Mouse (Mus musculus) hindbrain, embryonic 13.5 days (tissue): ENCODE data around the gene Hectd1. TPM values are rescaled to one million over a fixed set of nuclear protein-coding genes. Genes with fewer than 3 reads are reported as not detected.

Source experiments
- ATAC-seq: fragments of 200-750 bp; cut with Nextera tagmentation; 2 replicates; pipeline ENCODE4 v1.8.0; 2017; ENCODE audit warnings: moderate TSS enrichment; ENCODE audit not compliant: low FRiP score
- H3K27ac ChIP-seq: fragments of 300-500 bp; sonication (generic); 2 replicates; pipeline ENCODE4 v1.5.1; 2015; ENCODE audit warnings: inconsistent platforms, mild to moderate bottlenecking, moderate library complexity
- H3K27me3 ChIP-seq: fragments of 300-500 bp; sonication (generic); 2 replicates; pipeline ENCODE4 v1.6.1; 2015; ENCODE audit warnings: mild to moderate bottlenecking, inconsistent platforms
- H3K36me3 ChIP-seq: fragments of 300-500 bp; sonication (generic); 2 replicates; pipeline ENCODE4 v1.6.1; 2015; ENCODE audit warnings: mild to moderate bottlenecking, inconsistent platforms
- H3K4me1 ChIP-seq: fragments of 300-500 bp; sonication (generic); replicated peaks from 2 replicates; pipeline ENCODE4 v1.6.1; 2015; ENCODE audit warnings: inconsistent platforms
- H3K4me2 ChIP-seq: fragments of 300-500 bp; sonication (generic); 2 replicates; pipeline ENCODE4 v1.6.1; 2015; ENCODE audit warnings: inconsistent platforms, mild to moderate bottlenecking, moderate library complexity
- H3K4me3 ChIP-seq: fragments of 300-500 bp; sonication (generic); 2 replicates; pipeline ENCODE4 v1.5.1; 2015; ENCODE audit warnings: mild to moderate bottlenecking, inconsistent platforms
- H3K9ac ChIP-seq: fragments of 300-500 bp; sonication (generic); 2 replicates; pipeline ENCODE4 v1.6.1; 2015; ENCODE audit warnings: mild to moderate bottlenecking, inconsistent platforms
- H3K9me3 ChIP-seq: fragments of 300-500 bp; sonication (generic); 2 replicates; pipeline ENCODE4 v1.6.1; 2016; ENCODE audit warnings: inconsistent platforms
- WGBS: fragments of 180-500 bp; shearing (Covaris S2); methylation state at CpG from one replicate; pipeline ENCODE4 v1.1.7; 2015; 5-methylcytosine and 5-hydroxymethylcytosine counted together
- polyA plus RNA-seq: library from polyadenylated mRNA; unstranded; fragments of >200 nt; fragmentation: Nextera tagmentation; extraction: Ambion mirVana; gene quantifications from 2 replicates; pipeline ENCODE4 v1.2.1, GENCODE M21; 2015

The Hectd1 gene
- polyA plus RNA-seq, 1 experiment from 2014 or later: 38.9 TPM

DNA sequence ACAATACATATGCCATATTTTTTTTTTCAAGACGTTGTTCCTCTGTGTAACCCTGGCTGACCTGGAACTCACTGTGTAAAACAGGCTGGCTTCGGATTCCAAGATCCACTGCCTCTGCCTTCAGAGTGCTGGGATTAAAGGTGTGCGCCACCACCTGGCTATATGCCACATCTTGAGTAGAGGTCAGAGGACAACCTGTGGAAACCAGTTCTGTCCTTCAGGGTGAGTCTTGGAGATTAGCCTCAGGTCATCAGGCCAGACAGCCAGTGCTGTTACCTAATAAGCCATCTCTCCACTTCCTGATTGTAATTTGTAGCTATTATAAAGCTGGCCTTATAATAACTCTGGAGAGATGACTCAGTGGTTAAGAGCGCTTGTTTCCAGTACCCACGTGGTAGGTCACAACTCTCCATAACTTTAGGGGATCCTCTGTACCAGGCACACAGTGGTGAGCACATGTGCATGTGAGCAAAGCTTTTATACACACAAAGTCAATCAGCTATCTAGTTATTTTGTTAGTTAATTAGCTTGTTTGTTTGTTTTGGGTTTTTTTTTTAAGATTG, 122.6 kb downstream of the Hectd1 start:
- no peak overlapping the region for H3K4me2 ChIP-seq
- H3K27me3 ChIP-seq: no peaks in the 10 kb centered on the region
- no peak for ATAC-seq
- no peaks in the 10 kb centered on the region for H3K9me3 ChIP-seq
- H3K4me3 ChIP-seq: no peak overlapping the region
- H3K9ac ChIP-seq: no peak overlapping the region
- H3K4me1 ChIP-seq: no peaks in the 10 kb centered on the region
- H3K27ac ChIP-seq: no peak overlapping the region
- H3K36me3 ChIP-seq: no peaks in the 10 kb centered on the region
- WGBS: 92% methylated on average over 5 of the region's 5 CpGs

DNA sequence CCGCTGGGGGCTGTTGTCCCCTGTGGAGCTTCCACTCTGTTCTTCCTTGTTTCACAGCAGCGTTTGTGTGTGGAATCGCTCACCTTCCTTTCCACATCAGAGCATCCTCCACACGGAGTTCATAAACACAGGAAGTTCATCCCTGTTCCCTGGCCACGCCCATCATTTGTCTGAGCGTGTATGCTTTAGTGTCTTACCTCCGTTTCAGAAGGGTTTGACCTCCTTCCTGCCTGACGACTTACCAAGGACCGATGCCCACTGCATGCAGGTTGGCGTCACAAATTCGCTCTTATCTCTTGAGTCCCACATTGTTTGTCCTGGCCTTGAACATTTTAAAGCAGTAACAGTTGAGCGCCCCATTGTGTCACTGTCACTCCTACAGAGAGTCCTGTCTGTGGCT, 123.6 kb downstream of the Hectd1 start:
- H3K4me3 ChIP-seq: no peak overlapping the region
- no peaks in the 10 kb centered on the region for H3K9me3 ChIP-seq
- no peak overlapping the region for H3K9ac ChIP-seq
- H3K27me3 ChIP-seq: no peaks in the 10 kb centered on the region
- ATAC-seq: no peak
- H3K27ac ChIP-seq: no peak overlapping the region
- WGBS: 79% methylated on average over 12 of the region's 12 CpGs
- no peaks in the 10 kb centered on the region for H3K4me1 ChIP-seq
- H3K4me2 ChIP-seq: no peak overlapping the region
- H3K36me3 ChIP-seq: no peaks in the 10 kb centered on the region

DNA sequence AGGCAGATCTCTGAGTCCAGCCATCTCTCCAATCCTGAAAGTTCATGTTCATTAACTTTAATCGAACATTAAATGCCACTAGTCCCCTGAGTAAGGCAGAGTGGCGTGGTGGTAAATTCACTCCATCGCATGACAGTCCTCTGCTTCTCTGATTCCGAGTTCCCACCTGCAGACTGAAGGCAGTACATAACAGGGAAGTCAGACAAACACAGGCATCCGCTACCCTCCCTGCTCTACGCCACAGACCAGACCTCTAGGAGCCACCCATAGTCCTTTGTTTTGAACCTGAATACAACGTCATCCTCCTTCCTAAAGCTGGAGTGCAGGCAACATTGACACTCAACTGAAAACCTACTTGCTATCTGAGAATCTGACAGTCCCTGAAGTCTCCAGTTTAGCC, 124.8 kb downstream of the Hectd1 start:
- ATAC-seq: no peak
- no peak overlapping the region for H3K4me3 ChIP-seq
- no peak overlapping the region for H3K4me2 ChIP-seq
- H3K27ac ChIP-seq: no peak overlapping the region
- H3K9ac ChIP-seq: no peak overlapping the region
- no peaks in the 10 kb centered on the region for H3K4me1 ChIP-seq
- 71% methylated on average over 7 of the region's 7 CpGs for WGBS
- H3K9me3 ChIP-seq: no peaks in the 10 kb centered on the region
- no peaks in the 10 kb centered on the region for H3K36me3 ChIP-seq
- no peaks in the 10 kb centered on the region for H3K27me3 ChIP-seq

DNA sequence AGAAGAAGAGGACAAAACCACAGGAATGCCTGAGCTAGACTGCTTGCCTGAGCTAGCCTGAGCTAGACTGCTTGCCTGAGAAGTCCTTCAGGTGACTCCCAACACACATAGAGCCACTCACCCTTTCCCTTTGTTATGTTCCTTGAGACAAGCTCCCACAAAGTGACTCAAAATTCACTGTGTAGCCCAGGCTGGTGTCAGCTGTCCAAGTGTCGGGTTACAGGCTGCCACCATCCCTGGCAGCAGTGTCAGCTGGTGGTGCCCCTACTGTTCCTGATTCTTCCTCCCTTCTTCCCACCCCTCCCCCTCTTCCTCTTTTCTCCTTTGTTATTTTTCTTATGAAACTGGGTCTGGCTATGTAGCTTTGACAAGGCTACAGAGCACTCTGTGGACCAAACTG, 125.5 kb downstream of the Hectd1 start:
- H3K4me2 ChIP-seq: no peak overlapping the region
- WGBS: 19% methylated on average over 1 of the region's 1 CpGs
- no peak overlapping the region for H3K9ac ChIP-seq
- ATAC-seq: no peak
- no peak overlapping the region for H3K27ac ChIP-seq
- no peaks in the 10 kb centered on the region for H3K9me3 ChIP-seq
- H3K27me3 ChIP-seq: no peaks in the 10 kb centered on the region
- no peaks in the 10 kb centered on the region for H3K4me1 ChIP-seq
- no peaks in the 10 kb centered on the region for H3K36me3 ChIP-seq
- no peak overlapping the region for H3K4me3 ChIP-seq

DNA sequence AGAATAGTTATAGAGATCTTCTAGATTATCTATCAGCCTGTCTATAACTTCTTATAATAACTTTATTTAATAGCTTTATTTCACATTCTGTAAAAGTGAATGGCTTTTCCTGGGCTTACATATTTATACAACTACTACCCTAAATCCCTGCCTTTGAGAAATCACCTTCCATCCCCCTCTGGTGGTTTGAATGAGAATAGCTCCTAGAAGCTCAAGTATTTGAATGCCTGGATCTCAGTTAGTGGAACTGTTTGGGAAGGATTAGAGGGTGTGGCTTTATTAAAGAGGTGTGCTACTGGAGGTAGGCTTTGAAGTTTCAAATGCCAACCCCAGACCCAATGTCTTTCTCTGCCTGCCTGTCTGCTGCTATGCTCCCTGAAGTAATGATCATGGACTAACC, 127.6 kb downstream of the Hectd1 start:
- Histone ChIP-seq H3K4me3 (no peak overlapping the region), H3K36me3 (no peaks in the 10 kb centered on the region), H3K4me2 (no peak overlapping the region), H3K9me3 (no peaks in the 10 kb centered on the region), H3K27me3 (no peaks in the 10 kb centered on the region), H3K4me1 (no peaks in the 10 kb centered on the region), H3K9ac (no peak overlapping the region), H3K27ac (no peak overlapping the region)
- no peak for ATAC-seq

DNA sequence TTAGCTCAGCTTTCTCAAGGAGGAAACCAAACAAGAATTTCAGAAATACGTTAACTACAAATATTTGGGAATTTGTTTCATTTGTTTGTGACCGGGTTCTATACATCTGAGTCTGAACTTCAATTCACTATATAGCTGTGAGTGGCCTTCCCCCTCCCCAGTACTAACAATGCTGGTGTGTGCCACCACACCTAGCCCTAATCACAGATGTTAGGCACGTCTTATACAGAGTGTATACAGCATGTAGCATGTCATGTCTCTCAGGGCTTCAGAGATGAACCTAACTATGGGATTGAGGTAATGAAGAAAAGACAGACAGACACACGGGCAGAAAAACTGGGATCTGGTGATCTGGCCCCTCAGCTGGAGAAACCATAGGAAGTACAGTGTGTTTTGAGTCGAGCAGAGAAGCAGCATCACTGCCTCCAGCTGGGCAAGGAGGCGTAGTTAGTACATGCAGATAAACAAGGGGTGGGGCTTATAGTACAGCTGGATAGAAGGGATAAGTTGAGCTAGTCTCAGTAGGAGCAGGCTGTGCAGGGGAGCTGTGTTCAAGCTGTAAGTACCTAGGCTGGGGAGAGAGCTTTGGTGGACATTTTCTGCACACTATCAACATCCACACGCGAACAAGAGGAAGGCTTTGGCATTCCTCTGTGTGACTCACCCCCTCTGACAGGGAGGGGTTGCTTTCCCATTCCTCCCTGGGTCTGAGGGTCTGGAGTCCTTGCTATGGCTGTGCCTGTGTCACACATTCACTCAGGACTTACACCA, 129.5 kb downstream of the Hectd1 start:
- no peak for ATAC-seq
- H3K4me3 ChIP-seq: no peak overlapping the region
- no peak overlapping the region for H3K9ac ChIP-seq
- 63% methylated on average over 8 of the region's 8 CpGs for WGBS
- H3K36me3 ChIP-seq: no peaks in the 10 kb centered on the region
- no peaks in the 10 kb centered on the region for H3K27me3 ChIP-seq
- no peak overlapping the region for H3K27ac ChIP-seq
- H3K4me2 ChIP-seq: no peak overlapping the region
- H3K4me1 ChIP-seq: no peaks in the 10 kb centered on the region
- H3K9me3 ChIP-seq: no peaks in the 10 kb centered on the region

DNA sequence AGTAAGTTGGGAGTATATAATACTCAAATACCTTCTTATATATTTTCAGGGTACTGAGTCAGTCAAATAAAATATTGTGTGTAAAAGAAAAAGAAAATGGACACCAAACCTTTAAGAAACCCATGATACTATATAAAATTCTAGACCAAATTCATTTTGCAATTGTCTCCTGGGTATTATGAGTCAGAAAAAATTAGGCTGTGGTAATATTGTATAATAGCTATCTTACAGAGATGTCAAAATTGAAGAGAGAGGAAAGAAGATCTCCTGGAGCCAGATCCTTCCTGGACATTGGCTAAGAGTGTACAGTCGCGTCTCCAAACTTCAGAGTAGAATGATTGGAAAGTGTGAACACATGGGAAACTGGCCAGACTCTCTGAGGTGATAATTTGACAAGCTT, 133.2 kb downstream of the Hectd1 start:
- Histone ChIP-seq H3K27me3 (no peaks in the 10 kb centered on the region), H3K4me1 (peaks cover 4% of the 10 kb centered on the region)
- ATAC-seq: no peak

DNA sequence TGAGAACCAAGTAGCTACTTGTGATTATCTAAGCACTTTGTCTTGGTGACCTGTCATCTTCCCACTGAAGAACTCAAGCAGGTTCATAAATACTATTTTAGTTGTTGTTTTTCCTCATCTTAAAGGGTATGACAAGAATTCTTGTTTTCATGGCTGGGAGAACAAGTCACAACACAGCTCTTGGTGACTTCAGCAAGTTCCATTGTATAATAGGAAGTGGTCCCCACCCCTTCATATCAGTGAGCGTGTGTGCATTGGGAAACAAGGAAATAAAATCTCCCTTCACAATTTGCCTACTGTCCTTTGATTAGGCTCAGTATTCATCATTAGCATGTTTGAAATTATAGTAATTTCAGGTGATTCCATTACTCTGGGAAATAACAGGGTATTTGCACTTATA, 134.4 kb downstream of the Hectd1 start:
- 89% methylated on average over 1 of the region's 1 CpGs for whole genome bisulfite sequencing

More for the DNA sequence above, 133.2 kb downstream of the Hectd1 start:
- no peak overlapping the region for H3K27ac ChIP-seq
- H3K4me2 ChIP-seq: no peak overlapping the region
- H3K9me3 ChIP-seq: no peaks in the 10 kb centered on the region
- no peak overlapping the region for H3K4me3 ChIP-seq
- no peak overlapping the region for H3K9ac ChIP-seq
- H3K36me3 ChIP-seq: no peaks in the 10 kb centered on the region
- WGBS: 88% methylated on average over 2 of the region's 2 CpGs

DNA sequence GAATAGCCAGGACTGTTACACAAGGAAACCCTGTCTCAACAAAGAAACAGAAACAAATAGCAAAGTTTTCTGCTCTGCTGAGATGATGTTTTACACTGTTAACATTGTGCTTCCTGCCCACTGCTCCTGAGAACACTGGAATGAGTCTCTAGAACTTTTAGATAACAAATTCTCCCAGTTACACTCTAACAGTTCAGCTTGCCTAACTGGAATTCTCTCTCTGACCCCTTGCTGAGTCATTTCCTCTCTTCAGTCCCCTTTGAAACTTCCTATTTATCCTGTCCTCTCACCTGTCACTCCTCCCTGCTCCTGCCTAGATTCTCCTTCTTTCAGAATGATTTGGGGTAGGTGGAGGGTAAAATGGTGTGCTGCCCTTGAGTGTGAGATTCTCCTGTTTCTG, 135.2 kb downstream of the Hectd1 start:
- Histone ChIP-seq H3K27ac (no peak overlapping the region), H3K4me2 (no peak overlapping the region), H3K9ac (no peak overlapping the region), H3K36me3 (no peaks in the 10 kb centered on the region), H3K4me3 (no peak overlapping the region), H3K27me3 (no peaks in the 10 kb centered on the region), H3K9me3 (no peaks in the 10 kb centered on the region), H3K4me1 (peaks cover 10% of the 10 kb centered on the region)
- ATAC-seq: no peak

More for the DNA sequence above, 134.4 kb downstream of the Hectd1 start:
- no peak overlapping the region for H3K27ac ChIP-seq
- no peaks in the 10 kb centered on the region for H3K9me3 ChIP-seq
- H3K4me2 ChIP-seq: no peak overlapping the region
- ATAC-seq: no peak
- peaks cover 4% of the 10 kb centered on the region for H3K4me1 ChIP-seq
- no peaks in the 10 kb centered on the region for H3K36me3 ChIP-seq
- H3K27me3 ChIP-seq: no peaks in the 10 kb centered on the region
- H3K9ac ChIP-seq: no peak overlapping the region
- H3K4me3 ChIP-seq: no peak overlapping the region

Other genes starting within 250 kb of the Hectd1 start
- 14.1 and 15.8 TPM in 2 replicates for gene Coch, start 236.2 kb downstream of the Hectd1 start, polyA plus RNA-seq
- 51.1 and 56.2 TPM in 2 replicates for gene Ap4s1, start 138.5 kb downstream of the Hectd1 start, polyA plus RNA-seq
- gene Strn3, start 137.6 kb downstream of the Hectd1 start, polyA plus RNA-seq: 40.4 and 40.5 TPM in 2 replicates
- 5.8 and 6.2 TPM in 2 replicates for gene Heatr5a, start 141.8 kb upstream of the Hectd1 start, polyA plus RNA-seq
- 16.5 and 18.5 TPM in 2 replicates for gene Dtd2, start 177.0 kb upstream of the Hectd1 start, polyA plus RNA-seq
- not detected in 2 replicates for gene Gpr33, start 198.5 kb upstream of the Hectd1 start, polyA plus RNA-seq